Mouse (Mus musculus) limb, embryonic 15.5 days (tissue): ENCODE data around the gene Naip5. TPM values are rescaled to one million over a fixed set of nuclear protein-coding genes. Genes with fewer than 3 reads are reported as not detected.
"Not testable (repeated sequence)": the region's sequence is repeated elsewhere in the genome, so short reads cannot be mapped to it uniquely, and the experiment has no call there.

Source experiments
- ATAC-seq: fragments of 200-750 bp; cut with Nextera tagmentation; 2 replicates; pipeline ENCODE4 v1.8.0; 2017; ENCODE audit warnings: low read depth, moderate TSS enrichment; ENCODE audit not compliant: insufficient number of reproducible peaks, low FRiP score, low TSS enrichment
- H3K27ac ChIP-seq: fragments of 300-500 bp; sonication (generic); 2 replicates; pipeline ENCODE4 v1.5.1; 2015; ENCODE audit warnings: moderate library complexity, mild to moderate bottlenecking, inconsistent platforms
- H3K27me3 ChIP-seq: fragments of 300-500 bp; sonication (generic); 2 replicates; pipeline ENCODE4 v1.6.1; 2015; ENCODE audit warnings: inconsistent platforms
- H3K36me3 ChIP-seq: fragments of 300-500 bp; sonication (generic); 2 replicates; pipeline ENCODE4 v1.6.1; 2015; ENCODE audit warnings: inconsistent platforms
- H3K4me1 ChIP-seq: fragments of 300-500 bp; sonication (generic); 2 replicates; pipeline ENCODE4 v1.6.1; 2015; ENCODE audit warnings: inconsistent platforms
- H3K4me2 ChIP-seq: fragments of 300-500 bp; sonication (generic); 2 replicates; pipeline ENCODE4 v1.6.1; 2015; ENCODE audit warnings: mild to moderate bottlenecking, inconsistent platforms
- H3K4me3 ChIP-seq: fragments of 300-500 bp; sonication (generic); 2 replicates; pipeline ENCODE4 v1.5.1; 2015; ENCODE audit warnings: mild to moderate bottlenecking, inconsistent platforms
- H3K9ac ChIP-seq: fragments of 300-500 bp; sonication (generic); 2 replicates; pipeline ENCODE4 v1.6.1; 2015; ENCODE audit warnings: inconsistent platforms
- H3K9me3 ChIP-seq: fragments of 300-500 bp; sonication (generic); 2 replicates; pipeline ENCODE4 v1.6.1; 2016; ENCODE audit warnings: inconsistent platforms
- WGBS: fragments of 180-500 bp; shearing (Covaris S2); methylation state at CpG from one replicate; pipeline ENCODE4 v1.1.7; 2015; 5-methylcytosine and 5-hydroxymethylcytosine counted together
- polyA plus RNA-seq: library from polyadenylated mRNA; unstranded; fragments of >200 nt; fragmentation: Nextera tagmentation; extraction: Ambion mirVana; gene quantifications from 2 replicates; pipeline ENCODE4 v1.2.1, GENCODE M21; 2015

Naip5 gene
- polyA plus RNA-seq, 1 experiment from 2014 or later: 0.28 TPM

- Histone ChIP-seq H3K36me3 (no peaks in the 10 kb centered on the region), H3K27ac (no peak overlapping the region), H3K9me3 (no peaks in the 10 kb centered on the region)
Observed at GRCm38 (mm10) chr13:100200778-100201177, 45.3 kb downstream of the Naip5 start.

GRCm38 (mm10) chr13:100195421-100195820 lies 50.7 kb downstream of the Naip5 start:
- H3K4me3 ChIP-seq: no peak overlapping the region
- ATAC-seq: no peak
- no peak overlapping the region for H3K27ac ChIP-seq
- H3K9me3 ChIP-seq: no peaks in the 10 kb centered on the region
- H3K36me3 ChIP-seq: no peaks in the 10 kb centered on the region
- no peak overlapping the region for H3K4me2 ChIP-seq
- 76% methylated on average over 3 of the region's 3 CpGs for WGBS
- H3K9ac ChIP-seq: no peak overlapping the region
- no peaks in the 10 kb centered on the region for H3K4me1 ChIP-seq
- H3K27me3 ChIP-seq: no peaks in the 10 kb centered on the region

More at GRCm38 (mm10) chr13:100200778-100201177, 45.3 kb downstream of the Naip5 start:
- no peaks in the 10 kb centered on the region for H3K27me3 ChIP-seq
- no peak overlapping the region for H3K4me2 ChIP-seq
- H3K4me1 ChIP-seq: no peaks in the 10 kb centered on the region
- no peak overlapping the region for H3K9ac ChIP-seq
- no peak for ATAC-seq
- H3K4me3 ChIP-seq: no peak overlapping the region

GRCm38 (mm10) chr13:100183111-100183510 lies 63.0 kb downstream of the Naip5 start:
- H3K9me3 ChIP-seq, H3K4me2 ChIP-seq, H3K36me3 ChIP-seq, ATAC-seq, H3K4me1 ChIP-seq, H3K27me3 ChIP-seq, H3K27ac ChIP-seq, H3K4me3 ChIP-seq, H3K9ac ChIP-seq: not testable (repeated sequence)

- ATAC-seq, H3K27ac ChIP-seq, H3K27me3 ChIP-seq, H3K36me3 ChIP-seq, H3K4me2 ChIP-seq, H3K4me1 ChIP-seq, H3K4me3 ChIP-seq, H3K9me3 ChIP-seq, H3K9ac ChIP-seq: not testable (repeated sequence)
- WGBS: 63% methylated on average over 4 of the region's 5 CpGs
Observed at GRCm38 (mm10) chr13:100174360-100174759, 71.8 kb downstream of the Naip5 start.

GRCm38 (mm10) chr13:100166378-100166777 lies 79.7 kb downstream of the Naip5 start:
- H3K9me3 ChIP-seq, H3K27me3 ChIP-seq, H3K4me2 ChIP-seq, H3K4me1 ChIP-seq, H3K9ac ChIP-seq, ATAC-seq, H3K4me3 ChIP-seq, H3K36me3 ChIP-seq, H3K27ac ChIP-seq: not testable (repeated sequence)
- 63% methylated on average over 2 of the region's 2 CpGs for WGBS

GRCm38 (mm10) chr13:100162467-100162866 lies 83.7 kb downstream of the Naip5 start:
- not testable (repeated sequence) for H3K36me3 ChIP-seq, H3K9me3 ChIP-seq, H3K27ac ChIP-seq, H3K4me1 ChIP-seq, H3K9ac ChIP-seq, ATAC-seq, H3K4me3 ChIP-seq, H3K27me3 ChIP-seq, H3K4me2 ChIP-seq

Other genes starting within 250 kb of the Naip5 start
- gene Mccc2, start 230.7 kb downstream of the Naip5 start, polyA plus RNA-seq: 37.6 and 41.9 TPM in 2 replicates
- gene Bdp1, start 142.3 kb downstream of the Naip5 start, polyA plus RNA-seq: 28.5 and 34.9 TPM in 2 replicates
- gene Serf1, start 138.3 kb downstream of the Naip5 start, polyA plus RNA-seq: 147 and 155 TPM in 2 replicates
- gene Smn1, start 121.5 kb downstream of the Naip5 start, polyA plus RNA-seq: 39.7 and 42.0 TPM in 2 replicates
- gene Naip2, start 44.2 kb downstream of the Naip5 start, polyA plus RNA-seq: 0.22 and 0.23 TPM in 2 replicates
- gene Naip6, start 71.4 kb upstream of the Naip5 start, polyA plus RNA-seq: 0.06 and 0.14 TPM in 2 replicates
- gene Naip1, start 206.5 kb upstream of the Naip5 start, polyA plus RNA-seq: 0.04 TPM in 1 of 2 replicates, not detected in the other
- 62.3 and 64.4 TPM in 2 replicates for gene Gtf2h2, start 246.3 kb upstream of the Naip5 start, polyA plus RNA-seq